Mouse (Mus musculus) lung, embryonic 15.5 days (tissue): ENCODE data around the gene Rnaseh2a. TPM values are rescaled to one million over a fixed set of nuclear protein-coding genes. Genes with fewer than 3 reads are reported as not detected.

Experiments
- ATAC-seq: fragments of 200-750 bp; cut with Nextera tagmentation; 2 replicates; pipeline ENCODE4 v1.8.0; 2017; ENCODE audit warnings: moderate number of reproducible peaks, borderline replicate concordance; ENCODE audit not compliant: low FRiP score, low TSS enrichment; ENCODE audit errors: extremely low read depth
- H3K27ac ChIP-seq: fragments of 300-500 bp; sonication (generic); 2 replicates; pipeline ENCODE4 v1.5.1; 2015; ENCODE audit warnings: moderate library complexity, mild to moderate bottlenecking, inconsistent platforms
- H3K27me3 ChIP-seq: fragments of 300-500 bp; sonication (generic); 2 replicates; pipeline ENCODE4 v1.6.1; 2015; ENCODE audit warnings: inconsistent platforms
- H3K36me3 ChIP-seq: fragments of 300-500 bp; sonication (generic); 2 replicates; pipeline ENCODE4 v1.6.1; 2015; ENCODE audit warnings: inconsistent platforms
- H3K4me1 ChIP-seq: fragments of 300-500 bp; sonication (generic); 2 replicates; pipeline ENCODE4 v1.6.1; 2015; ENCODE audit warnings: inconsistent platforms
- H3K4me2 ChIP-seq: fragments of 300-500 bp; sonication (generic); 2 replicates; pipeline ENCODE4 v1.6.1; 2015; ENCODE audit warnings: inconsistent platforms, mild to moderate bottlenecking, moderate library complexity
- H3K4me3 ChIP-seq: fragments of 300-500 bp; sonication (generic); 2 replicates; pipeline ENCODE4 v1.5.1; 2015; ENCODE audit warnings: mild to moderate bottlenecking, inconsistent platforms
- H3K9ac ChIP-seq: fragments of 300-500 bp; sonication (generic); 2 replicates; pipeline ENCODE4 v1.6.1; 2015; ENCODE audit warnings: inconsistent platforms
- H3K9me3 ChIP-seq: fragments of 300-500 bp; sonication (generic); 2 replicates; pipeline ENCODE4 v1.6.1; 2016; ENCODE audit warnings: inconsistent platforms
- WGBS: fragments of 180-500 bp; shearing (Covaris S2); methylation state at CpG from one replicate; pipeline ENCODE4 v1.1.7; 2015; 5-methylcytosine and 5-hydroxymethylcytosine counted together
- polyA plus RNA-seq: library from polyadenylated mRNA; unstranded; fragments of >200 nt; fragmentation: Nextera tagmentation; extraction: Ambion mirVana; gene quantifications from 2 replicates; pipeline ENCODE4 v1.2.1, GENCODE M21; 2015

Rnaseh2a gene
- polyA plus RNA-seq, 1 experiment from 2014 or later, result 114 TPM

- peak overlapping the region; percentile 83 for H3K27ac ChIP-seq
- peak overlapping the region; percentile 62 for H3K9ac ChIP-seq
- peak; percentile 69 for ATAC-seq
- H3K4me2 ChIP-seq, result peak overlapping the region; percentile 85
- 1% methylated on average over 15 of the region's 15 CpGs for WGBS
- H3K4me3 ChIP-seq, result peak overlapping the region; percentile 53
- H3K4me1 ChIP-seq, result peaks cover 25% of the 10 kb centered on the region
- H3K36me3 ChIP-seq, result no peaks in the 10 kb centered on the region
- no peaks in the 10 kb centered on the region for H3K9me3 ChIP-seq
- peaks cover 6% of the 10 kb centered on the region; the same call in 1 of the 2 replicates for H3K27me3 ChIP-seq
Measured at GRCm38 (mm10) chr8:84990836-84991235, 21.3 kb upstream of the Rnaseh2a start.

DNA sequence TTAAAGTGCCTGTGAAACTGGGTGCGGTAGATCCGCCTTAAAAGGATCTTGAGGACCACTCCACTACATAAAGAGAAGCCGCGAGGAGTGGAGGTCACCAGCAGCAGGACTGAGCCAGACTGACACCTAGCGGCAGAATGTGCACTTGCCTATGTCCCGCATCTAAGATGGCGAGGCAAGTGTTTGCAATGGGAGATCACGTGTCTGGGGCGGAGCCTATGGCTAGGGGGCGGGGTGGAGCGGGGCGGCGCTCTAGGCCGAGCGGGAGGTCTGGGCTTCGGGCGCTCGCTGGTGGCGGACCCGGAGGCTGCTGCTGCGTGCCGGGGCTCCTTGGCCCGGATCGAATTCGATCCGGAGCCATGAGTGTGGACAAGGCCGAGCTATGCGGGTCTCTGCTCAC lies 20.8 kb upstream of the Rnaseh2a start, which contains the start of gene Hook2:
TSS of gene Hook2 (plus strand) at position 255 of the 400 bp plus-strand sequence.
- peaks cover 6% of the 10 kb centered on the region; the same call in 1 of the 2 replicates for H3K27me3 ChIP-seq
- 1% methylated on average over 28 of the region's 28 CpGs for WGBS

GRCm38 (mm10) chr8:84989810-84990209 lies 20.2 kb upstream of the Rnaseh2a start:
- no peaks in the 10 kb centered on the region for H3K9me3 ChIP-seq
- H3K4me3 ChIP-seq, result peak overlapping the region; percentile 53
- under 1% methylated on average over 15 of the region's 15 CpGs for WGBS
- peaks cover 6% of the 10 kb centered on the region; the same call in 1 of the 2 replicates for H3K27me3 ChIP-seq
- H3K4me1 ChIP-seq, result peaks cover 35% of the 10 kb centered on the region
- H3K4me2 ChIP-seq, result peak overlapping the region; percentile 85
- ATAC-seq, result peak; percentile 60; the same call in 1 of the 2 replicates
- H3K36me3 ChIP-seq, result no peaks in the 10 kb centered on the region
- H3K9ac ChIP-seq, result peak overlapping the region; percentile 59
- H3K27ac ChIP-seq, result peak overlapping the region; percentile 83

More for the DNA sequence above, 20.8 kb upstream of the Rnaseh2a start, which contains the start of gene Hook2:
- H3K36me3 ChIP-seq, result no peaks in the 10 kb centered on the region
- ATAC-seq, result peak; percentile 87
- H3K4me3 ChIP-seq, result peak within 1 kb of the TSS; percentile 53
- H3K27ac ChIP-seq, result peak within 1 kb of the TSS; percentile 83
- H3K9me3 ChIP-seq, result no peaks in the 10 kb centered on the region
- peak within 1 kb of the TSS; percentile 85 for H3K4me2 ChIP-seq
- H3K4me1 ChIP-seq, result peaks cover 30% of the 10 kb centered on the region
- peak within 1 kb of the TSS; percentile 62 for H3K9ac ChIP-seq

DNA sequence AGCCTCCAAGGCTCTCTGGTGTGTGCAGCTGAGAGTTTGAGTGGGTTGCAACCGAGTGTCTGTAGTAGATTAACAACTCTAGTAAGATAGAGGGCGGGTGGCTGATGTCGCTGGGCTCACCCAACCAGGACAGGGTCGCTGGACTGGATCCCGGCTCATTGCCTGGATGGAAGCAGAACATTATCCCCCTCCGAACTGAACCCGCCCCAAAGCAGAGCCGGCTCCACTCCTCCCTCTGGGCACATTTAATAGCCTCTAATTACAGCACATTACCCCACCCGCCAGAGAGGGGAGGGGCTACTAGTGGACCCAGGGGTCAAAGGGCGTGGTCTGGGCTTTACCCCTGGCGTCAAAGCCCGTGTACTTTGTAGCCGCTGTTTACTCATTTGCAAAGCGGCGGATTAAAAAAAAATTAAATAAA lies 19.8 kb upstream of the Rnaseh2a start:
- 15% methylated on average over 15 of the region's 15 CpGs for WGBS
- H3K4me1 ChIP-seq, result peaks cover 40% of the 10 kb centered on the region
- no peak overlapping the region; the same call in 1 of the 2 replicates for H3K9ac ChIP-seq

GRCm38 (mm10) chr8:84987903-84988302 lies 18.3 kb upstream of the Rnaseh2a start:
- Histone ChIP-seq H3K4me1 (peaks cover 47% of the 10 kb centered on the region), H3K27ac (no peak overlapping the region), H3K36me3 (no peaks in the 10 kb centered on the region), H3K9ac (no peak overlapping the region), H3K4me3 (no peak overlapping the region), H3K9me3 (no peaks in the 10 kb centered on the region), H3K4me2 (no peak overlapping the region), H3K27me3 (peaks cover 3% of the 10 kb centered on the region; the same call in 1 of the 2 replicates)
- WGBS, result 55% methylated on average over 2 of the region's 2 CpGs
- ATAC-seq, result no peak

More for the DNA sequence above, 19.8 kb upstream of the Rnaseh2a start:
- peak overlapping the region; percentile 53 for H3K4me3 ChIP-seq
- peak overlapping the region; percentile 85 for H3K4me2 ChIP-seq
- H3K36me3 ChIP-seq, result no peaks in the 10 kb centered on the region
- H3K27me3 ChIP-seq, result peaks cover 4% of the 10 kb centered on the region; the same call in 1 of the 2 replicates
- no peak for ATAC-seq
- peak overlapping the region; percentile 83 for H3K27ac ChIP-seq
- no peaks in the 10 kb centered on the region for H3K9me3 ChIP-seq

- Histone ChIP-seq H3K4me3 (no peak overlapping the region), H3K9ac (no peak overlapping the region), H3K27me3 (peaks cover 3% of the 10 kb centered on the region; the same call in 1 of the 2 replicates), H3K4me1 (peaks cover 51% of the 10 kb centered on the region), H3K4me2 (no peak overlapping the region), H3K36me3 (no peaks in the 10 kb centered on the region), H3K9me3 (no peaks in the 10 kb centered on the region), H3K27ac (no peak overlapping the region)
- no peak for ATAC-seq
- 69% methylated on average over 5 of the region's 5 CpGs for WGBS
Measured at GRCm38 (mm10) chr8:84987388-84987787, 17.8 kb upstream of the Rnaseh2a start.

DNA sequence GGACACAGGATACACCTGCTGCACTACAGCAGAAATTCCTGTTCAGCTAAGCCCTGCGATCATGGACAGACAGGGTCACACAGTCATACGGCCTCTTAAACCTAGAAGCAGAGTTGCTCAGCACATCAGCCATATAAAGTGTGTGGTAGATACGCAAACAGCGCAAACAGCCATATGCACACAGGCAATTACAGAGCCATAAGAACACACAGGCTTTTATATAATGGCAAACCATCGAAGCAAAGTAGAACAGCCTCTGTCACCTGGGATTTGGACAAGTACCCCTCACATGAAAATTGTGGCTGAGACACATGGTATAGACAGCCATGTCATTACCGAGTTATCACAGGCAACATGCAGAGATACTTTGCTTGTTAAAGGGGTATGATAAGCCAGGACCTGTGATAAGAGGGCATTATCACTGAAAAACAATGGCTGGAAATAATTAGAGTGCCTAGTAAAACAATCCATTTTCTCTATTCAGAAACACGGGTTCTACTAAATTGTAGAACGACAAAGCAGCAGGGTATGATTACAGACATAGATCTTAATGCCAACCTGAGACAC lies 16.9 kb upstream of the Rnaseh2a start:
- Histone ChIP-seq H3K4me3 (peak overlapping the region; percentile 49), H3K27ac (peak overlapping the region; percentile 87), H3K9ac (no peak overlapping the region), H3K9me3 (no peaks in the 10 kb centered on the region), H3K27me3 (peaks cover 3% of the 10 kb centered on the region; the same call in 1 of the 2 replicates), H3K4me1 (peaks cover 60% of the 10 kb centered on the region), H3K4me2 (peak overlapping the region; percentile 99), H3K36me3 (no peaks in the 10 kb centered on the region)
- WGBS, result 31% methylated on average over 8 of the region's 8 CpGs
- ATAC-seq, result no peak

DNA sequence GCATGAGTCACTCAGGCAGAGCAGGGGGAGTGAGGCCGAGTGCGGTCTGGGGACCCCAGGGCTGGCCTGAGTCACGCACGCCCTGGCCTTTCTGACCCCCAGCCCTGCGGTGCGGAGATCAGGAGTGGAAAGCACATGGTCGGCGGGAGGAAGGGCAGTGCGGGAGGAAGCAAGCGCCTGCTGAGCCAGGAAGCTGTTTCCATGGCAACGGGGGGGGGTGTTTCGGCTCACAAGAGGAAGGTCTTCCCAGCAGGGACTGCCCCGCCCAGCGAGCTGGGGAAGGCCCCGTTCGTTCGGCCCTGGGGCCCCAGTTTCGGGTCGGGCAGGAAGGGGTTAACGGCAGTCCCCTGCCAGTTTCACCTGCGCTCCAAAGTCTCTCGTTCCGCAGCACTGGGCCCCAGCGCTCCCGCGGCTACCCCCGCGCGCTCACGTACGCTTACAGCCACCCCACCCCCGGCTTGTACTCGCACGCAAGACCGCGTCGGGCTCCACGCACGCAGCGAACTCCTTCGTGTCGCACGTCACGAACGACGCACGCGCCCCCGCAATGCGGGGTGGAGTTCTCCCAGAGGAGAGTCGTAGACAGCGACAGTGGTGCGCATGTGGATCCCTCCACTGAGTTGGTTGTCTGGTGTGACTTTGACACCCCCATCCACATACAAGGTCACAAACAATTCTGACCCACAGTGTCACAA lies 16.3 kb upstream of the Rnaseh2a start:
- Histone ChIP-seq H3K27ac (peak overlapping the region; percentile 87), H3K27me3 (peaks cover 3% of the 10 kb centered on the region; the same call in 1 of the 2 replicates), H3K4me3 (peak overlapping the region; percentile 49), H3K4me2 (peak overlapping the region; percentile 99), H3K9ac (peak overlapping the region; percentile 52), H3K9me3 (no peaks in the 10 kb centered on the region), H3K36me3 (no peaks in the 10 kb centered on the region), H3K4me1 (peaks cover 60% of the 10 kb centered on the region)
- 1% methylated on average over 53 of the region's 53 CpGs for WGBS
- ATAC-seq, result peak; percentile 28

GRCm38 (mm10) chr8:84985049-84985683 lies 15.6 kb upstream of the Rnaseh2a start:
- peaks cover 3% of the 10 kb centered on the region; the same call in 1 of the 2 replicates for H3K27me3 ChIP-seq
- H3K4me1 ChIP-seq, result peaks cover 65% of the 10 kb centered on the region
- H3K36me3 ChIP-seq, result no peaks in the 10 kb centered on the region
- H3K9ac ChIP-seq, result peak overlapping the region; percentile 52
- no peak for ATAC-seq
- no peaks in the 10 kb centered on the region for H3K9me3 ChIP-seq
- H3K4me2 ChIP-seq, result peak overlapping the region; percentile 99
- peak overlapping the region; percentile 87 for H3K27ac ChIP-seq
- H3K4me3 ChIP-seq, result peak overlapping the region; percentile 49
- WGBS, result under 1% methylated on average over 23 of the region's 23 CpGs

DNA sequence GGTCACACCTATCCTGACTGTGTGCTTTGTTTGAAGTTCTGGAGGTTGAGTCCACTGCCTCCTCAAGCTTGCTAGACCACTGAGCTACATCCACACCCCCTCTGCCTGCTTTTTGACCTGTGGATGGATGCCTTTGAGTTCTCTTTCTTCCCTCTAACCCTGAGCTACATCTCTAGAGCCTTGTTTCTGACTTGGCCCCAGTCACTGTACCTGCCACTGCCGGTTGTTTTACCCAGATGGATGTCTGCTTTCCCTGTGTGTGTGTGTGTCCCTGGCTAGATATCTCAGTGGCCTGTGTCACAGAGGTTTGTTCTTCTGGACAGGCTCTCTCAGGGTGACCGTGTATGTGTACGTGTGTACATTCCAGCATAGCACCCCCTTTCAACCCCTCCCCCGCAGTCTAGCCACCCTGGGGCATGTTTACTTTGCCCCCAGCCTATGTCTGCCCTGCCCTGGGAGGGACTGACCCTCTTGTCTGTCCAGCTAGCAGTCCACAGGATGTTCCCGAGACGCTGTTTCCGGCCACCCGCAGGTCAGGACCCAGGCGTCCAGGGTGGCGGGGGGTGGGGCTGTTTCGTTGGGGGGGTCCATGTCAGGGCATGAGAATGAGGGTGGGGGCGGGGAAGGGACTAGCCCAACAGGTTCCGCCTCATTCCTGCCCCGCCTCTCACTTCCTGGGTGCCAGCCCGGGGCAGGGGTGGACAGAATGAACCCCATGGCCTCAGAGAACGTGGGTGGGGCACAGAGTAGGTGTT lies 14.9 kb upstream of the Rnaseh2a start:
- Histone ChIP-seq H3K4me3 (peak overlapping the region; percentile 49), H3K36me3 (no peaks in the 10 kb centered on the region), H3K4me2 (peak overlapping the region; percentile 99), H3K27me3 (peaks cover 3% of the 10 kb centered on the region; the same call in 1 of the 2 replicates), H3K27ac (peak overlapping the region; percentile 87), H3K9me3 (no peaks in the 10 kb centered on the region), H3K4me1 (peaks cover 70% of the 10 kb centered on the region), H3K9ac (peak overlapping the region; percentile 52)
- ATAC-seq, result peak; percentile 6; the same call in 1 of the 2 replicates
- WGBS, result 5% methylated on average over 16 of the region's 16 CpGs

GRCm38 (mm10) chr8:84982499-84983011 lies 13.0 kb upstream of the Rnaseh2a start:
- Histone ChIP-seq H3K4me1 (peaks cover 80% of the 10 kb centered on the region), H3K36me3 (no peaks in the 10 kb centered on the region), H3K4me3 (no peak overlapping the region), H3K9ac (no peak overlapping the region), H3K9me3 (no peaks in the 10 kb centered on the region), H3K27me3 (0 out of 2 replicates have a peak, but pooled peaks cover 3% of the 10 kb centered on the region), H3K27ac (peak overlapping the region; percentile 93), H3K4me2 (no peak overlapping the region)
- ATAC-seq, result no peak
- 53% methylated on average over 3 of the region's 3 CpGs for WGBS
